Mouse (Mus musculus): ENCODE measurements around the gene Opn4. TPM values are rescaled to one million over a fixed set of nuclear protein-coding genes. Genes with fewer than 3 reads are reported as not detected.

Gene Opn4
- polyA plus RNA-seq, 1 experiment from 2014 or later = not detected

DNA sequence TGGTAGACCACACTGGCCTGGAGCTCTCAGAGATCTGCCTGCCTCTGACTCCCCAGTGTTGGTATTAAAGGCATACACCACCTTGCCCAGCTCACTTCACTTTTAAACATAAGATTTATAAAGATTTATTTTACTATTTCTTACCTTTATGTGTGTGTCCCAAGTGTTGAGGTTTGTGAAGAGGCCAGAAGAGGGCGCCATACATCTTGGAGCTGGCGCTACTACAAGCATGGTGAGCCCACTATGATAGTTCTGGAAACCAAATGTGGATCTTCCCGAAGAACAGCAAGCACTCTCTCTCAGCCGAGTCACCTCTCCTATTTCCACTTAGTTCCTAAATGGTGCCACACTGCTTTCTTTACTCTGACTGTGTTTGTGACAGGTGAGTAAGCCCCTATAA is 12.3 kb upstream of the Opn4 start:
- Histone ChIP-seq H3K4me3 (ENCODE audit: low read depth, low read length) (no peak overlapping the region), H3K9me3 (replicated peaks; ENCODE audit: control insufficient read depth, low read length) (no peaks in the 10 kb centered on the region), H3K36me3 (replicated peaks; ENCODE audit: control insufficient read depth, insufficient read depth, low read depth, low read length) (no peaks in the 10 kb centered on the region), H3K27me3 (ENCODE audit: control insufficient read depth, insufficient read depth, low read length) (peaks cover 9% of the 10 kb centered on the region; the same call in 1 of the 2 replicates), H3K4me1 (ENCODE audit: control insufficient read depth, insufficient read depth, low read length) (no peaks in the 10 kb centered on the region), H3K4me2 (ENCODE audit: low read depth, low read length) (no peak overlapping the region), H3K27ac (replicated peaks; ENCODE audit: low read depth, low read length) (no peak overlapping the region), H3K9ac (replicated peaks; ENCODE audit: low read length) (no peak overlapping the region)
- DNase-seq (ENCODE audit: low spot score) = no peak
- no peak for ATAC-seq (replicated peaks; ENCODE audit: insufficient number of reproducible peaks, low FRiP score, low TSS enrichment, low read depth)
- 34% methylated on average over 4 of the region's 4 CpGs for WGBS

DNA sequence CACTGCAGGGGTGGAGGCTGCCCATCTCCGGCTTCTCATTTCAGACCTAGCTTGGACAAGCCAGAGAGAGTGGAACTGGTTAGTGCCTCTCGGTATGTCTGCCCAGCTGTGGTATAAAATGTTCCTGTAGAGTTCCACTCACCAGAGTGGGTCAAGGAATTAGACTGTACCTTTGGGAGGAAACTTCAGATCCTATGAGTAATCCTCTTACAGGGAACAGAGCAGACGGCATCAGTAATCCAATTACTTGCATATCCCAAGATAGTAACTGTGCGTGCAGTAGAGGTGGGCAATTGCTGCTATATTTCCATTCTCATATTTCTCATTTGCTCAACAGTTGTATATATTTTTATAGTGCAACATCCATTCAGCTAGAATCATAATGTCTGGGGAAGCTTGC is 11.6 kb upstream of the Opn4 start:
- no peak overlapping the region for H3K4me3 ChIP-seq (ENCODE audit: low read depth, low read length)
- ATAC-seq (replicated peaks; ENCODE audit: insufficient number of reproducible peaks, low FRiP score, low TSS enrichment, low read depth) (no peak), DNase-seq (ENCODE audit: low spot score) (no peak)
- H3K4me1 ChIP-seq (ENCODE audit: control insufficient read depth, insufficient read depth, low read length) = no peaks in the 10 kb centered on the region
- 76% methylated on average over 4 of the region's 4 CpGs for WGBS
- no peak overlapping the region for H3K9ac ChIP-seq (replicated peaks; ENCODE audit: low read length)
- no peaks in the 10 kb centered on the region for H3K9me3 ChIP-seq (replicated peaks; ENCODE audit: control insufficient read depth, low read length)
- H3K36me3 ChIP-seq (replicated peaks; ENCODE audit: control insufficient read depth, insufficient read depth, low read depth, low read length) = no peaks in the 10 kb centered on the region
- no peak overlapping the region for H3K27ac ChIP-seq (replicated peaks; ENCODE audit: low read depth, low read length)
- peaks cover 9% of the 10 kb centered on the region; the same call in 1 of the 2 replicates for H3K27me3 ChIP-seq (ENCODE audit: control insufficient read depth, insufficient read depth, low read length)
- H3K4me2 ChIP-seq (ENCODE audit: low read depth, low read length) = no peak overlapping the region

DNA sequence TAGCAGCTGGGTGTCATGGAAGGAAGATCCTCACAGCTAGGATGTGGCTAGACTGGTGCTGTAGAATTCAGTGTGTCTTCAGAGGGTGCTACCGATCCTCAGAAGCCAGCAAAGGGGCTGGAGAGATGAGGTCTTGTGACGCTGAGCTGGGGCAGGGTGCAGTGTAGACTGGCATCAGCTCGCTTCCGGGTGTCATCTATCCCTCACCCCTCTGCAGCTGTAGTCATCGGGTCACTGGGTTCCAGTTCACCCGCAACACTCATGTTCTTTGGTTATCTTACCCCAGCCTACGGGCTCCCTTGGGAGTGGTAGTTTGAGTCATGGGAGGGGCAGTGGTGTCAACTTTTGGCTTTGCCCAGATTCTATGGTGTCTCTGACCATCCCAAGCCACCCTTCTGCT is 2.0 kb upstream of the Opn4 start:
- Histone ChIP-seq H3K9me3 (replicated peaks; ENCODE audit: control insufficient read depth, low read length) (no peaks in the 10 kb centered on the region), H3K27me3 (ENCODE audit: control insufficient read depth, insufficient read depth, low read length) (no peaks in the 10 kb centered on the region), H3K4me2 (ENCODE audit: low read depth, low read length) (no peak overlapping the region), H3K9ac (replicated peaks; ENCODE audit: low read length) (no peak overlapping the region), H3K4me1 (ENCODE audit: control insufficient read depth, insufficient read depth, low read length) (no peaks in the 10 kb centered on the region), H3K27ac (replicated peaks; ENCODE audit: low read depth, low read length) (no peak overlapping the region), H3K4me3 (ENCODE audit: low read depth, low read length) (no peak overlapping the region), H3K36me3 (replicated peaks; ENCODE audit: control insufficient read depth, insufficient read depth, low read depth, low read length) (no peaks in the 10 kb centered on the region)
- no peak for ATAC-seq (replicated peaks; ENCODE audit: insufficient number of reproducible peaks, low FRiP score, low TSS enrichment, low read depth)
- WGBS = 92% methylated on average over 7 of the region's 7 CpGs
- DNase-seq (ENCODE audit: low spot score) = no peak

DNA sequence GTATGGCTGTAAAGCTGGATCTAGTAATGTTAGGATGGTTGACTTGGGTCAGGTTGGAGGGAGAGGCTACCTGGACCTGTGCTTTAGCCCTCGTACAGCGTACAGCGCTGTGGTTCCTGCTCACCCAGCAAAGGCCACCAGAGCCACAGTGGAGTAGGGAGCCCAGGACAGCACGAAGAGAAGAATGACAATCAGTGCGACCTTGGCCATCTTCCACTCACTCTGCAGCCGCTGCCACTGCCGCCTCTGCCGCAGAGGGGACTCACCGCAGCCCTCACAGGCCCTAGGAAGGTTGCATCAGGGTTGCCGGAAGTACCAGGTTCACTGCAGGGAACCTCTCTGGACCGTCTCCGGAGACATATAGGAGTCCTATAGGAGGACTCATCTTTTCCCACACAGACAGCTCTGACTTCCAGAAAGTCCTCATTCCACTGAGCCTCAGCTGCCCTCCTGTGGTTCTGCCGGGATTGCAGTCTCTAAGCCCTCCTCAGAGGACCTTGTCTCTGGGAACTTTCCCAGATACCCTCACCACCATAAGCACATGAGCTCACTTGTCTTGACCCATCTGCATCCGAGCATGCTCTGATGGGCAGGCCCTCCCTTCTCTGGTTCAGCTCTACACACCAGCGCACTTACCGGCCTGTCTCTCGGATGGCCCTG is 4.2 kb downstream of the Opn4 start:
- Histone ChIP-seq H3K27ac (replicated peaks; ENCODE audit: low read depth, low read length) (no peak overlapping the region), H3K27me3 (ENCODE audit: control insufficient read depth, insufficient read depth, low read length) (no peaks in the 10 kb centered on the region), H3K9ac (replicated peaks; ENCODE audit: low read length) (no peak overlapping the region), H3K36me3 (replicated peaks; ENCODE audit: control insufficient read depth, insufficient read depth, low read depth, low read length) (no peaks in the 10 kb centered on the region), H3K4me1 (ENCODE audit: control insufficient read depth, insufficient read depth, low read length) (no peaks in the 10 kb centered on the region), H3K9me3 (replicated peaks; ENCODE audit: control insufficient read depth, low read length) (no peaks in the 10 kb centered on the region), H3K4me2 (ENCODE audit: low read depth, low read length) (no peak overlapping the region), H3K4me3 (ENCODE audit: low read depth, low read length) (no peak overlapping the region)
- DNase-seq (ENCODE audit: low spot score) (no peak), ATAC-seq (replicated peaks; ENCODE audit: insufficient number of reproducible peaks, low FRiP score, low TSS enrichment, low read depth) (no peak)
- 80% methylated on average over 17 of the region's 17 CpGs for WGBS

DNA sequence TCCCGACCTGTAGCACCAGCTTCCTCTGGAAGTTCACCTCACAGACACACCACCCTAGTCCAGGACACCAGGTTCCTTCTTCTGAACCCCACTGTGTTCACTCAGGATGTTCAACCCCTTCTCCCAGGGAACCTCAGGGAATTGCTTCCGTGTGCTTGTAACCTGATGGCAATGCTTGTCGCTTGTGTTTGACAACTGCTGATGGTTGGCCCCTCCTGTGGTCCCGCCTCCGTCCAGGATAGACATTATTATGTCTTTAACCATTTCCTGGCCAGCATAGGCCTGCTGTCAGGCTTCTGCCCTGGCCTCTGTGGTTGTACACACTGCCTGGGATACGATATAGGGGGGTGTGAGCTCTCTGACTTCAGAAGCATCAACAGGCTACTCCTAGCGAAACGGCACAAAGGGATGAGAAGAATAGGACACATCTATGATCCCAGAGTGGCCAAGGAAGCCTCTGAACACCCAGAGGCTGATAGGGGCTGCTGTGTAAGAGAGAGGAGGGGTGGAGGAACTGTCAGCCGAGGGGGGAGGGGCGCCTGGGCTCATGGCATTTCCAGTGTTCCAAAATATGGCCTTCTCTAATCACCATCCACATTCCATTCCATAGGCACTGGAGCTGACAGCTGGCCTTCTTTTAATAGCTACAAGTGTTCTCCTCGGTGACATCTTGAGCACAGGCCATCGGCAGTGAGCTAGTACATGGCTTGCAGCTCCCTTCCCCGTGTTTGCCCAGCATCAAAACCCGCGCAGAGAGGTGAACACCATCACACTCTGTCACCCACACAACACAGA is 8.0 kb downstream of the Opn4 start:
- no peaks in the 10 kb centered on the region for H3K27me3 ChIP-seq (ENCODE audit: control insufficient read depth, insufficient read depth, low read length)
- H3K27ac ChIP-seq (replicated peaks; ENCODE audit: low read depth, low read length) = no peak overlapping the region
- 60% methylated on average over 15 of the region's 15 CpGs for WGBS
- ATAC-seq (replicated peaks; ENCODE audit: insufficient number of reproducible peaks, low FRiP score, low TSS enrichment, low read depth) = no peak
- no peaks in the 10 kb centered on the region for H3K9me3 ChIP-seq (replicated peaks; ENCODE audit: control insufficient read depth, low read length)
- H3K4me3 ChIP-seq (ENCODE audit: low read depth, low read length) = no peak overlapping the region
- H3K9ac ChIP-seq (replicated peaks; ENCODE audit: low read length) = no peak overlapping the region
- no peaks in the 10 kb centered on the region for H3K36me3 ChIP-seq (replicated peaks; ENCODE audit: control insufficient read depth, insufficient read depth, low read depth, low read length)
- H3K4me1 ChIP-seq (ENCODE audit: control insufficient read depth, insufficient read depth, low read length) = no peaks in the 10 kb centered on the region
- H3K4me2 ChIP-seq (ENCODE audit: low read depth, low read length) = no peak overlapping the region
- DNase-seq (ENCODE audit: low spot score) = no peak

DNA sequence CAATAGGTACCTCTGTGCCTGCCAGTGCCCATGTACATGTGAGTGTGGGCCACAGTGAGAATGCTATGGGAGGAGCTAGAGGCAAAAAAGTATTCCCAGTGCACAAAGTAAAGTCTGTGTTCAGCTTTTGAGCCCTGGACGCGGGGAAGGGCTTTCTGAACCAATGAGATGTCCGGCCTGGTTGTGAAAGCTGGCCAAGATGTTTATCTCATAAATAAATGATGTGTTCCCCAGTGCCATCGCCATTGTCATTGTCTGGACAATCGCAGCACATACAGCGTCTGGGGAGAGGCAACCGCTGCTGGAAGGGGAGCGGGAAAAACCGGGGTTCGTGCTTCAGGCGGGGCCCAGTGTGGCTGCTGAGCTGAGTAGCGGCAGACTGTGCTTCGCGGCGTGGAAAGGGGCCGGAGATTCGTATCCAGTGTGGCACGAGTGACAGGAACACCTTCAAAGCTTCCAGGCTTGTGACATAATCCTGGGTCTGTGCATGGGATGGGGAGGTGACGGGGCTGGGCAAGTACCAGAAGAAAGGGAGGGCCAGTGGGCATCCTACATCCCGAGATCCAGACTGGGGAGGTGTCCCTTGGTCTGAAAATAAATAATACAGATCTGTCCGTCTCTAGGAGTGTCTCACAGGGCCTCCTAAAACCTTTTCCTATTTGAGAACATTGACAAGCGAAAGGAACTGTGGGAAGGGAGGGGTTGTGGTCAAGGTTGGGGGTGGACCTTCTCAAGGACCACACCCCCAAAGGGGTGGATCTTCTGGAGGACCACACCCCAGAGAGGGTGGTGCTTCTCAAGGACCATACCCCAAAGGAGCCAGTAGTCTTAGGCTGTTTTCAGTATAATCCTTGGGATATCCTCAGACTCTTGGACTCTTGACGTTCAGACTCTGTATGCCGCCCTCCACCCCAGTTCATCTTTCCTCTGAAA is 8.9 kb downstream of the Opn4 start:
- H3K27ac ChIP-seq (replicated peaks; ENCODE audit: low read depth, low read length) = no peak overlapping the region
- H3K9me3 ChIP-seq (replicated peaks; ENCODE audit: control insufficient read depth, low read length) = no peaks in the 10 kb centered on the region
- H3K27me3 ChIP-seq (ENCODE audit: control insufficient read depth, insufficient read depth, low read length) = no peaks in the 10 kb centered on the region
- 68% methylated on average over 24 of the region's 24 CpGs for WGBS
- no peak for DNase-seq (ENCODE audit: low spot score)
- ATAC-seq (replicated peaks; ENCODE audit: insufficient number of reproducible peaks, low FRiP score, low TSS enrichment, low read depth) = no peak
- H3K4me3 ChIP-seq (ENCODE audit: low read depth, low read length) = no peak overlapping the region
- H3K4me2 ChIP-seq (ENCODE audit: low read depth, low read length) = no peak overlapping the region
- H3K36me3 ChIP-seq (replicated peaks; ENCODE audit: control insufficient read depth, insufficient read depth, low read depth, low read length) = no peaks in the 10 kb centered on the region
- H3K4me1 ChIP-seq (ENCODE audit: control insufficient read depth, insufficient read depth, low read length) = no peaks in the 10 kb centered on the region
- no peak overlapping the region for H3K9ac ChIP-seq (replicated peaks; ENCODE audit: low read length)

DNA sequence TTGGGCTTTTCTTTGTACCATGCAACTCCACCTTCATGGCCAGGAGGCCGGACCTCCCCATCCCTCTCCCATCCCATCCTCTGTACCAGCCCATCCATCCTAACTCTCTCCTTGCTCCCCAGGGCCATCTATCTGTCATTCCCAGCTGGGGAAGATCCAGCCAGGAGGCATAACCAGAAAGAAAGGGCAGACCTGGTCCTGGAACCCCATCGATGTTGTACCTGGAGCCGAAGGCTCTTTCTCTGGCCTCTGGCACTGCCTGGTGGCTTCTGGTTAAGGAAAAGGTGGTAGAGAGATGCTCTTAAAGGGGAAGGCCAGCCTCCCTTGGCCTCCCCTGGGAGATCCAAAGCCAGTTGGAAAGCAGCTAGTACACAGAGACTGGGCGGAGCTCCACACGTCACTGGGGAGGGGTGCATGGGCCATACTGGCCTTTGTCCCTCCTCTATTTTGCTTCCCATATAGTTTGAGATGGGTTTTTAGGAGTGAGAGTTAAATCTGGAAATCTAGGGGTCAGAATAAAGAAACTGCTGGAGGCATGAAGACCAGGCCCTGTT is 9.8 kb downstream of the Opn4 start:
- H3K27ac ChIP-seq (replicated peaks; ENCODE audit: low read depth, low read length) = no peak overlapping the region
- H3K4me2 ChIP-seq (ENCODE audit: low read depth, low read length) = no peak overlapping the region
- H3K9me3 ChIP-seq (replicated peaks; ENCODE audit: control insufficient read depth, low read length) = no peaks in the 10 kb centered on the region
- no peak overlapping the region for H3K4me3 ChIP-seq (ENCODE audit: low read depth, low read length)
- 82% methylated on average over 5 of the region's 5 CpGs for WGBS
- H3K9ac ChIP-seq (replicated peaks; ENCODE audit: low read length) = no peak overlapping the region
- no peaks in the 10 kb centered on the region for H3K4me1 ChIP-seq (ENCODE audit: control insufficient read depth, insufficient read depth, low read length)
- ATAC-seq (replicated peaks; ENCODE audit: insufficient number of reproducible peaks, low FRiP score, low TSS enrichment, low read depth) = no peak
- H3K27me3 ChIP-seq (ENCODE audit: control insufficient read depth, insufficient read depth, low read length) = no peaks in the 10 kb centered on the region
- no peaks in the 10 kb centered on the region for H3K36me3 ChIP-seq (replicated peaks; ENCODE audit: control insufficient read depth, insufficient read depth, low read depth, low read length)
- no peak for DNase-seq (ENCODE audit: low spot score)
